Mouse (Mus musculus): ENCODE measurements around the gene Pde10a. TPM values are rescaled to one million over a fixed set of nuclear protein-coding genes. Genes with fewer than 3 reads are reported as not detected.

Gene Pde10a
- total RNA-seq, 2 experiments from 2014 or later, result 59.8 to 61.8 TPM

DNA sequence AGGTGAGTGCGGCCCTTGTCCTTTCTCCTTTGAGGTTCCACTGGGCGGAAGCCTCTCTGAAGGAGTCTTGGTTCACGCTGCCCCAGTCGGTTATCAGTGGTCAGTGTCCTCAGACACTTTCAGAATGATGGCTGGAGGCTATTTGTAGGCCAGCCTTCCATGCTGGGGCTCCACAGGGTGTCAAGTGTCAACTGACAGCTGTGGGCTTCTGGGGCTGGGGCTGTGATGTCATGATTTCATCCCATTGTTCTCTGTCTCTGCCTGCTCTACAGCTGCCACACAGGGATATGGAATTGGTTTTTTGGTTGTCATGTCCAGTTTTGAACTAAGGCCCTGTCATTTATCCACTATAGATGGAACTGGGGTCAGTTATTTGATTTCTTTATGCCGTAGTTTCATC is 426.4 kb downstream of the Pde10a start:
- no peak for DNase-seq (ENCODE audit: low spot score in 2 of 2)

GRCm38 (mm10) chr17:8952951-8953350 is 427.8 kb downstream of the Pde10a start:
- no peak for DNase-seq (ENCODE audit: low spot score in 2 of 2)

- no peak for DNase-seq (ENCODE audit: low spot score in 2 of 2)
These were observed 433.0 kb downstream of the Pde10a start for GRCm38 (mm10) chr17:8958125-8958524.

- DNase-seq (ENCODE audit: low spot score in 2 of 2), result no peak
These were observed 435.2 kb downstream of the Pde10a start for GRCm38 (mm10) chr17:8960386-8960785.

- DNase-seq (ENCODE audit: low spot score in 2 of 2), result peak in 1 of 2 experiments; percentile 38
These were observed 435.9 kb downstream of the Pde10a start for GRCm38 (mm10) chr17:8961097-8961496.

DNA sequence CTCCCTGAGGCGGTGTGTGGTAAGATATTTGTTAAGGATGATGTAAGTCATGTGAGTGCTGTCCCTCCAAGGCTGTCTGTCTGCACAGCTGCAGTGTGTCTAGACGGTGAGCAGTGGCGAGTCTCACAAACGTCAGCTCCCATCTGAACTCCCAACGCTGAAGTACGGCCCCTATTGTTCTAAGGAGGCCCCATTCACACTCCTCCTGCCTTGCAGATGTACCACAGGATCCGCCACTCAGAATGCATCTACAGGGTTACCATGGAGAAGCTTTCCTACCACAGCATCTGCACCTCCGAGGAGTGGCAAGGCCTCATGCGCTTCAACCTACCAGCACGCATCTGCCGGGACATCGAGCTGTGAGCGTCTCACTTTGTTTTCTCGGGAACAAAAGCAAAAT is 436.5 kb downstream of the Pde10a start:
- DNase-seq (ENCODE audit: low spot score in 2 of 2), result no peak

- no peak for DNase-seq (ENCODE audit: low spot score in 2 of 2)
These were observed 440.0 kb downstream of the Pde10a start for GRCm38 (mm10) chr17:8965177-8965576.

- DNase-seq (ENCODE audit: low spot score in 2 of 2), result no peak
These were observed 447.1 kb downstream of the Pde10a start for GRCm38 (mm10) chr17:8972152-8972854.

- no peak for DNase-seq (ENCODE audit: low spot score in 2 of 2)
These were observed 448.2 kb downstream of the Pde10a start for GRCm38 (mm10) chr17:8973331-8973730.

- no peak for DNase-seq (ENCODE audit: low spot score in 2 of 2)
These were observed 449.3 kb downstream of the Pde10a start for GRCm38 (mm10) chr17:8974423-8974822.

GRCm38 (mm10) chr17:8974823-8975397 is 449.7 kb downstream of the Pde10a start:
- no peak for DNase-seq (ENCODE audit: low spot score in 2 of 2)

GRCm38 (mm10) chr17:8976745-8977144 is 451.6 kb downstream of the Pde10a start:
- DNase-seq (ENCODE audit: low spot score in 2 of 2), result peak in 1 of 2 experiments; percentile 65

GRCm38 (mm10) chr17:8977271-8977670 is 452.1 kb downstream of the Pde10a start:
- no peak for DNase-seq (ENCODE audit: low spot score in 2 of 2)

- no peak for DNase-seq (ENCODE audit: low spot score in 2 of 2)
These were observed 458.4 kb downstream of the Pde10a start for GRCm38 (mm10) chr17:8983576-8983975.

- peak in 1 of 2 experiments; percentile 59 for DNase-seq (ENCODE audit: low spot score in 2 of 2)
These were observed 460.5 kb downstream of the Pde10a start for GRCm38 (mm10) chr17:8985714-8986113.

- DNase-seq (ENCODE audit: low spot score in 2 of 2), result peak; percentile 60 to 81
These were observed 461.4 kb downstream of the Pde10a start for GRCm38 (mm10) chr17:8986551-8986950.

GRCm38 (mm10) chr17:8987369-8987768 is 462.2 kb downstream of the Pde10a start:
- no peak for DNase-seq (ENCODE audit: low spot score in 2 of 2)

GRCm38 (mm10) chr17:8988119-8988807 is 463.1 kb downstream of the Pde10a start, which contains the start of gene 1700010I14Rik:
Gene 1700010I14Rik (plus strand): TSS chr17:8988333.
- DNase-seq (ENCODE audit: low spot score in 2 of 2), result peak; percentile 83 to 93

DNA sequence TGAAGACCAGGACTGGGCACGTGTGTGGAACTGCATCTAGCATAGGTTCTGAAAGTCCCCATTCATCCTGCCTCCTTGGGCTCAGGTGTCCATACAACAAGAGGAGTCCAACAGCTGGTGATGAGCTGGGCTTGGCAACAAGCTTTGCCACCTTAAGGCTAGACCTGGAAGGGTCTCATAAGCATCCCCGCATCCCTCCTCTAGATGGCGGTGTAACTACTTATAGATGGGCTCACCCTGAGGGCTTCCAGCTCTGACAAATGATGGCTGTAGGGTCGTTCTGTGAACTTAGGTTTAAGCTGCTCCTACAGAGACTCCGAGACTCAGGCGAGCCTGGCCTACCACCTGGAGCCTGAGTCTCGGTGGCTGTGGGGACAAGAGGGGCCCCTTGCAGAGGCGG is 466.0 kb downstream of the Pde10a start:
- peak in 1 of 2 experiments; percentile 59 for DNase-seq (ENCODE audit: low spot score in 2 of 2)

GRCm38 (mm10) chr17:8995344-8995743 is 470.2 kb downstream of the Pde10a start:
- DNase-seq (ENCODE audit: low spot score in 2 of 2), result no peak

- no peak for DNase-seq (ENCODE audit: low spot score in 2 of 2)
These were observed 477.3 kb downstream of the Pde10a start for GRCm38 (mm10) chr17:9002438-9002837.

DNA sequence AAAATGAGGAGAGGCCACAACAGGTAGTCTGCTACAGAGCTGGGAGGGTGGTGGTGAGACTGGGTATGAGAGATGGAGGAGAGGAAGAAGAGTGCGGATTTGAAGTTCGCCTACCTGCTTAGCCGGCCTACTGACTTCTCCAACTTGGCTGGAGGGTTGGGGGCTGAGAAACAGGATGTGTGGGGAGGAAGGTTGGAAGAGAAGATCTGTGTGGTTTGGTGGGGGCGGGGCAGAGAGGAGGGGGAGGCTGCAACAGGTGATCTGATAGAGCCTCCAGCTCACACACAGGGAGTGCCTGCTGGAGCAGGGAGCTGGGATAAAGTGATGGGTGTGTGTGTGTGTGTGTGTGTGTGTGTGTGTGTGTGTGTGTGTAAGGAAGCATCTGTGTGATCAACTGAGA is 479.3 kb downstream of the Pde10a start:
- no peak for DNase-seq (ENCODE audit: low spot score in 2 of 2)

All from layer of hippocampus, adult 18-20 months (tissue).